Mouse (Mus musculus) brain, embryonic 14.5 days (tissue): ENCODE measurements around the gene Pank1. TPM values are rescaled to one million over a fixed set of nuclear protein-coding genes. Genes with fewer than 3 reads are reported as not detected.
A peak's percentile ranks its signal among the peaks of the same experiment; 100 is the strongest.

ENCODE experiments used
- DNase-seq: peaks from one replicate; pipeline ENCODE4 v3.0.0-alpha.2; 2011; ENCODE audit warnings: low read depth
- CTCF ChIP-seq: fragments of 200-500 bp; IDR thresholded peaks from 2 replicates; pipeline ENCODE4 v1.5.1; 2012; ENCODE audit warnings: inconsistent platforms, mild to moderate bottlenecking, moderate library complexity, borderline replicate concordance; ENCODE audit not compliant: insufficient read depth, insufficient read length; ENCODE audit errors: extremely low read depth
- POLR2A ChIP-seq: fragments of 200-500 bp; IDR thresholded peaks from 2 replicates; pipeline ENCODE4 v1.6.1; 2012; ENCODE audit warnings: mild to moderate bottlenecking, inconsistent platforms, borderline replicate concordance; ENCODE audit not compliant: poor library complexity, insufficient read depth, insufficient read length, severe bottlenecking; ENCODE audit errors: extremely low read depth
- polyA plus RNA-seq: library from polyadenylated mRNA; depleted of rRNA; stranded (reverse); fragments of >200 nt; gene quantifications from 2 replicates; pipeline ENCODE4 v1.2.3, GENCODE M21; 2012

The Pank1 gene
- polyA plus RNA-seq, 1 experiment: 6.6 TPM

GRCm38 (mm10) chr19:34815371-34815770 is 63.9 kb downstream of the Pank1 start:
- no peak for TF ChIP-seq CTCF
- TF ChIP-seq POLR2A: no peak
- no peak for DNase-seq

GRCm38 (mm10) chr19:34814696-34815095 is 64.6 kb downstream of the Pank1 start:
- peak; percentile 70 for DNase-seq
- no peak for TF ChIP-seq CTCF
- TF ChIP-seq POLR2A: no peak

GRCm38 (mm10) chr19:34813961-34814360 is 65.3 kb downstream of the Pank1 start:
- DNase-seq: no peak
- no peak for TF ChIP-seq POLR2A
- no peak for TF ChIP-seq CTCF

- no peak for TF ChIP-seq CTCF
- no peak for TF ChIP-seq POLR2A
- no peak for DNase-seq
Observed at GRCm38 (mm10) chr19:34813533-34813932, 65.7 kb downstream of the Pank1 start.

- DNase-seq: no peak
- TF ChIP-seq CTCF: no peak
- TF ChIP-seq POLR2A: no peak
Observed at GRCm38 (mm10) chr19:34812711-34813110, 66.5 kb downstream of the Pank1 start.

- no peak for TF ChIP-seq CTCF
- TF ChIP-seq POLR2A: no peak
- DNase-seq: no peak
Observed at GRCm38 (mm10) chr19:34807173-34807572, 72.1 kb downstream of the Pank1 start.

GRCm38 (mm10) chr19:34805071-34805470 is 74.2 kb downstream of the Pank1 start:
- DNase-seq: no peak

GRCm38 (mm10) chr19:34804531-34804930 is 74.7 kb downstream of the Pank1 start:
- DNase-seq: no peak
- no peak for TF ChIP-seq POLR2A
- no peak for TF ChIP-seq CTCF

More at GRCm38 (mm10) chr19:34805071-34805470, 74.2 kb downstream of the Pank1 start:
- TF ChIP-seq POLR2A (no peak), CTCF (no peak)

- TF ChIP-seq CTCF (no peak), POLR2A (no peak)
- no peak for DNase-seq
Observed at GRCm38 (mm10) chr19:34803396-34803795, 75.9 kb downstream of the Pank1 start.

- TF ChIP-seq CTCF (no peak), POLR2A (no peak)
- peak; percentile 54 for DNase-seq
Observed at GRCm38 (mm10) chr19:34799644-34800267, 79.5 kb downstream of the Pank1 start.

- TF ChIP-seq CTCF (no peak), POLR2A (no peak)
- no peak for DNase-seq
Observed at GRCm38 (mm10) chr19:34796396-34796795, 82.9 kb downstream of the Pank1 start.

GRCm38 (mm10) chr19:34782491-34782890 is 96.8 kb downstream of the Pank1 start:
- no peak for DNase-seq
- TF ChIP-seq CTCF (no peak), POLR2A (no peak)
